Mouse (Mus musculus) erythroblast, adult 5-6 weeks (primary cell): ENCODE results near the gene Gm14434. TPM values are rescaled to one million over a fixed set of nuclear protein-coding genes. Genes with fewer than 3 reads are reported as not detected.
"Not testable (repeated sequence)": the region's sequence is repeated elsewhere in the genome, so short reads cannot be mapped to it uniquely, and the experiment has no call there.

Experiments
- ATAC-seq: replicated peaks from 2 replicates; pipeline ENCODE4 v1.8.0; 2016; ENCODE audit warnings: moderate number of reproducible peaks, mild to moderate bottlenecking, moderate TSS enrichment, inconsistent platforms; ENCODE audit not compliant: poor library complexity, low FRiP score, severe bottlenecking
- total RNA-seq, 2 experiments: library from RNA; stranded (forward) in 1 of 2; stranded (reverse) in 1 of 2; fragments of 150-400 nt in 1 of 2; fragments of 200-764, 138-1000 nt in 1 of 2; gene quantifications; 2 replicates each; pipeline versions ENCODE4 v1.2.3 to v1.2.4; 2015 to 2017; ENCODE audit warnings: low replicate concordance in 2 of 2

The Gm14434 gene
- 4.8 TPM in 1 of 2 replicates, not detected in the other for total RNA-seq (2015; ENCODE audit: low replicate concordance)
- 2.6 and 12.5 TPM in 2 replicates for total RNA-seq (2017; ENCODE audit: low replicate concordance)

DNA sequence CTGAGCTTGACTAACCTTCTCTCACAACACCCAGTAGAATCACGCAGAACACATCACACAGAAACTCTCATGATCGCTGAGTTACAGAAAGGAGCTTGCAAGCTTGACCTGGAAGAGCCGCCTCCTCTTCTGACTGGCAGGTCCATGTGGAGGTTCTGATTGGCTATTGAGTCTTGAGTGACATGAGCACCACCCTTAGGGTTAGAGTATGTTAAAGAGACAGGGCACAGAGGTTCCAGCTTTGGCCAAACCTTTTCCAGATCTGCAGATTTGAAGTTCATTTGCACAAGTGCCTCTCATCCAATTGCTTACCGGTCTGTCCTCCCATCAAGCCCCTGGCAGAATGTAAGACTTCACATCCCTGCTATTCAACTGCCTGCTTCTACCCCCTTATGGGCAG, at the start of gene Gm14434:
Gm14434 (minus strand) TSS at position 101 of the 400 bp plus-strand sequence.
- not testable (repeated sequence) for ATAC-seq

DNA sequence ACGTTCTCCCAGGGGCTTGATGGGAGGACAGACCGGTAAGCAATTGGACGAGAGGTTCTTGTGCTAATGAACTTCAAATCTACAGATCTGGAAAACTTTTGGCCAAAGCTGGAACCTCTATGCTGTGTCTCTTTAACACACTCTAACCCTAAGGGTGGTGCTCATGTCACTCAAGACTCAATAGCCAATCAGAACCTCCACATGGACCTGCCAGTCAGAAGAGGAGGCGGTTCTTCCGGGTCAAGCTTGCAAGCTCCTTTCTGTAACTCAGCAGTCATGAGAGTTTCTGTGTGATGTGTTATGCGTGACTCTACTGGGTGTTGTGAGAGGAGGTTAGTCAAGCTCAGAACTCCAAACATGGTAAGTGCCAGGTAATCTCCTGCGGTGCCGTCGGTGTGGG, 34.2 kb upstream of the Gm14434 start, which contains the start of gene Zfp967:
Zfp967 (plus strand) TSS at position 301 of the 400 bp plus-strand sequence.
- ATAC-seq = not testable (repeated sequence)

DNA sequence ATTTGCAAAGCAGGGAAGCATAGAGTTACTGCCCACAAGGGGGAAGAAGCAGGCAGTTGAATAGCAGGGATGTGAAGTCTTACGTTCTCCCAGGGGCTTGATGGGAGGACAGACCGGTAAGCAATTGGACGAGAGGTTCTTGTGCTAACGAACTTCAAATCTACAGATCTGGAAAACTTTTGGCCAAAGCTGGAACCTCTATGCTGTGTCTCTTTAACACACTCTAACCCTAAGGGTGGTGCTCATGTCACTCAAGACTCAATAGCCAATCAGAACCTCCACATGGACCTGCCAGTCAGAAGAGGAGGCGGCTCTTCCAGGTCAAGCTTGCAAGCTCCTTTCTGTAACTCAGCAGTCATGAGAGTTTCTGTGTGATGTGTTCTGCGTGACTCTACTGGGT, 63.3 kb downstream of the Gm14434 start, which contains the start of gene Gm14435:
Gm14435 (plus strand) TSS at position 301 of the 400 bp plus-strand sequence.
- not testable (repeated sequence) for ATAC-seq

Other genes with a start within 250 kb of the Gm14434 start
- gene Gm11009, start 167.3 kb downstream of the Gm14434 start, total RNA-seq (2015; ENCODE audit: low replicate concordance) = not detected in 2 replicates
- not detected in 2 replicates for gene Gm11009, start 167.3 kb downstream of the Gm14434 start, total RNA-seq (2017; ENCODE audit: low replicate concordance)
- gene Gm14435, start 63.2 kb downstream of the Gm14434 start, total RNA-seq (2015; ENCODE audit: low replicate concordance) = not detected in 2 replicates
- not detected in 2 replicates for gene Gm14435, start 63.2 kb downstream of the Gm14434 start, total RNA-seq (2017; ENCODE audit: low replicate concordance)
- not detected in 2 replicates for gene Zfp967, start 34.3 kb upstream of the Gm14434 start, total RNA-seq (2015; ENCODE audit: low replicate concordance)
- not detected in 2 replicates for gene Zfp967, start 34.3 kb upstream of the Gm14434 start, total RNA-seq (2017; ENCODE audit: low replicate concordance)
- 1.5 and 5.2 TPM in 2 replicates for gene Gm14308, start 149.6 kb upstream of the Gm14434 start, total RNA-seq (2015; ENCODE audit: low replicate concordance)
- gene Gm14308, start 149.6 kb upstream of the Gm14434 start, total RNA-seq (2017; ENCODE audit: low replicate concordance) = 0.43 TPM in 1 of 2 replicates, not detected in the other
- gene Zfp973, start 183.7 kb upstream of the Gm14434 start, total RNA-seq (2015; ENCODE audit: low replicate concordance) = 0.58 and 1.5 TPM in 2 replicates
- not detected in 2 replicates for gene Zfp973, start 183.7 kb upstream of the Gm14434 start, total RNA-seq (2017; ENCODE audit: low replicate concordance)
- 1.7 and 3.7 TPM in 2 replicates for gene Gm14305, start 221.5 kb upstream of the Gm14434 start, total RNA-seq (2015; ENCODE audit: low replicate concordance)
- 2.6 and 3.9 TPM in 2 replicates for gene Gm14305, start 221.5 kb upstream of the Gm14434 start, total RNA-seq (2017; ENCODE audit: low replicate concordance)